Mouse (Mus musculus): ENCODE measurements around the gene Rpl31. TPM values are rescaled to one million over a fixed set of nuclear protein-coding genes. Genes with fewer than 3 reads are reported as not detected.

Rpl31 gene
- polyA plus RNA-seq, 1 experiment from 2014 or later: 421 TPM

GRCm38 (mm10) chr1:39388163-39388562 is 20.5 kb downstream of the Rpl31 start:
- no peak overlapping the region for H3K4me2 ChIP-seq
- no peak overlapping the region for H3K9ac ChIP-seq
- no peaks in the 10 kb centered on the region; the same call in 1 of the 2 replicates for H3K36me3 ChIP-seq
- no peaks in the 10 kb centered on the region for H3K4me1 ChIP-seq
- ATAC-seq (ENCODE audit: insufficient read depth, low FRiP score, low read depth): 0 out of 2 replicates have a peak, but pooled peaks have one; percentile 43
- no peaks in the 10 kb centered on the region for H3K27me3 ChIP-seq (replicated peaks)
- no peak overlapping the region for H3K4me3 ChIP-seq (replicated peaks)
- WGBS: 83% methylated on average over 2 of the region's 2 CpGs
- no peaks in the 10 kb centered on the region for H3K9me3 ChIP-seq
- no peak overlapping the region for H3K27ac ChIP-seq

GRCm38 (mm10) chr1:39389338-39389737 is 21.7 kb downstream of the Rpl31 start:
- WGBS: 77% methylated on average over 11 of the region's 11 CpGs
- Histone ChIP-seq H3K9me3 (no peaks in the 10 kb centered on the region), H3K27ac (no peak overlapping the region), H3K4me3 (replicated peaks) (no peak overlapping the region), H3K4me1 (no peaks in the 10 kb centered on the region), H3K27me3 (replicated peaks) (no peaks in the 10 kb centered on the region), H3K4me2 (no peak overlapping the region), H3K9ac (no peak overlapping the region), H3K36me3 (no peaks in the 10 kb centered on the region; the same call in 1 of the 2 replicates)
- no peak for ATAC-seq (ENCODE audit: insufficient read depth, low FRiP score, low read depth)

DNA sequence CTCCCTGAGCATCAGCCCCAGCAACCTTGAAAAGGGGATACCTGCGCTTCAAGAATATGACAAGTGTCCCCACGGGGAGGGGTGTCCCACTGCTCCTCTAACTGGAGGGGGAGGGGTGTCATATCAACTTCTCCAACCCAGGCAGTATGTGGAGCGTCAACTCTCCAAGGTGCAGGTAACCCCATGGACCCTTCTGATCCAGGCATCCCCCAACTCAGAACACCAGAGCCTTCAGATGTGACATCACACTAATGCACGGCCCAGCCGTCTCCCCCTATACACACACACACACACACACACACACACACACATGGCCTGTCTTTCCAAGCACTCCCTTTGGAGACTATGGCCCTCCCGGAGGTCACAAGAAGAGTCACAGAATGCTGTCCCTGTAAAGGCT is 24.0 kb downstream of the Rpl31 start:
- Histone ChIP-seq H3K4me2 (no peak overlapping the region), H3K27ac (no peak overlapping the region), H3K36me3 (no peaks in the 10 kb centered on the region), H3K4me1 (no peaks in the 10 kb centered on the region), H3K4me3 (replicated peaks) (no peak overlapping the region), H3K9me3 (no peaks in the 10 kb centered on the region), H3K27me3 (replicated peaks) (no peaks in the 10 kb centered on the region), H3K9ac (no peak overlapping the region)
- WGBS: 85% methylated on average over 6 of the region's 6 CpGs
- ATAC-seq (ENCODE audit: insufficient read depth, low FRiP score, low read depth): no peak

DNA sequence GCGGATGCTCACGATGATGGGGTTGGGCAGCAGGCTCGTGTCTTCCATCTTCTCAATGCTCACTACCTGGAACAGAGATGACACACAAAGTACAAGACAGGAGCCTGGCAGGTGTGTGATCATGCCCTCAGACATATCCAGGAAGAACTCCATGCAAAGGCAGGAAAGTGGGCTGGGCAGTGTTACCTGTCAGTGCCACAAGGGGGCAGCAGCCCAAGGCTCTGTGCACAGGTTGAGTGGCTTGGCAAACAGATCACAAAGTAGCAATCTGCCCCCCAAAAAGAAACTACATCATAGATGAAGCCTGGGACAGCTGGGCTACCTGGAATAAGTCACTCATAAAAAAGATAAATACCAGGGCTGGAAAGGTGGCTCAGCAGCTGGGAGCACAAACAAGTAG is 24.5 kb downstream of the Rpl31 start:
- no peak for ATAC-seq (ENCODE audit: insufficient read depth, low FRiP score, low read depth)
- Histone ChIP-seq H3K9ac (no peak overlapping the region), H3K27ac (no peak overlapping the region), H3K4me1 (no peaks in the 10 kb centered on the region), H3K9me3 (no peaks in the 10 kb centered on the region), H3K27me3 (replicated peaks) (no peaks in the 10 kb centered on the region), H3K4me3 (replicated peaks) (no peak overlapping the region), H3K36me3 (no peaks in the 10 kb centered on the region), H3K4me2 (no peak overlapping the region)
- 63% methylated on average over 3 of the region's 3 CpGs for WGBS

- Histone ChIP-seq H3K4me1 (no peaks in the 10 kb centered on the region), H3K4me3 (replicated peaks) (no peak overlapping the region), H3K9ac (no peak overlapping the region), H3K27ac (no peak overlapping the region), H3K27me3 (replicated peaks) (no peaks in the 10 kb centered on the region), H3K4me2 (no peak overlapping the region), H3K36me3 (no peaks in the 10 kb centered on the region), H3K9me3 (no peaks in the 10 kb centered on the region)
- 74% methylated on average over 8 of the region's 8 CpGs for WGBS
- ATAC-seq (ENCODE audit: insufficient read depth, low FRiP score, low read depth): no peak
Observed at GRCm38 (mm10) chr1:39393217-39393867, 25.7 kb downstream of the Rpl31 start.

DNA sequence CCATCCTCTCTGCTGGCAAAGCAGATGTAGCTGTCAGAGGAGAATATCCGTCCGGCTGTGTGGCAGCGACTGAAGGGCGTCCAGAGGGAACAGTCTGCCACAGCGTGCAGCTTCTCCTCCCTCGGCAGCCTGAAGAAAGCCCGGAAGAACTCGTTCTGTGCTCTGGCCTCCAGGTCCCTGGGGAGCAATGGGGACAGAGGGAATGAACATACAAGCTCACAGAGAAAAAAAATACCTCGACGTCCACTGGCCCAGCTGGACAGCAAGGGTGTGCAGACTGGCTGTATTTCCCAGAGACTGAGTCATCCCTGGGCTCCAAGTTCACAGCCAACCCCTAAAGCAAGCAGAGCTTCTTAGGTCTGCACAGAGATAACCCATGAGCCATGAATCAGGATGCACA is 26.5 kb downstream of the Rpl31 start:
- no peak overlapping the region for H3K4me3 ChIP-seq (replicated peaks)
- 79% methylated on average over 10 of the region's 10 CpGs for WGBS
- no peak overlapping the region for H3K9ac ChIP-seq
- H3K9me3 ChIP-seq: no peaks in the 10 kb centered on the region
- no peaks in the 10 kb centered on the region for H3K27me3 ChIP-seq (replicated peaks)
- ATAC-seq (ENCODE audit: insufficient read depth, low FRiP score, low read depth): no peak
- no peaks in the 10 kb centered on the region for H3K4me1 ChIP-seq
- H3K4me2 ChIP-seq: no peak overlapping the region
- no peaks in the 10 kb centered on the region for H3K36me3 ChIP-seq
- no peak overlapping the region for H3K27ac ChIP-seq

DNA sequence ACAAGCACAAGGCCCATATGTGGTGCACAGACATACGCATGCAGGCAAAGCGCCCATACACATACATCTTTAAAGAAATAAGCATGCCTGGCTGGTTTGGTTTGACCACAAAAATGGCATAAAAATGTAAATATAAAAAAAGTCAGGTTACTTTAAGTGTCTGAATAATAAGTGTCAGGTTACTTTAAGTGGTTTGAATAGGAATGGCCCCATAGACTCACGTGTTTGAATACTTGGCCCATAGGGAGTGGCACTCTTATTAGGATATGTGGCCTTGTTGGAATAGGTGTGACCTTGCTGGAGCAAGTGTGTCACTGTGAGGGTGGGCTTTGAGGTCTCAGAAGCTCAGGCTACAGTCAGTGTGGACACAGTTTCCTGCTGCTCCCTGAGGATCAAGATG is 27.0 kb downstream of the Rpl31 start:
- Histone ChIP-seq H3K4me1 (no peaks in the 10 kb centered on the region), H3K9me3 (no peaks in the 10 kb centered on the region), H3K4me2 (no peak overlapping the region), H3K36me3 (no peaks in the 10 kb centered on the region), H3K9ac (no peak overlapping the region), H3K27me3 (replicated peaks) (no peaks in the 10 kb centered on the region), H3K27ac (no peak overlapping the region), H3K4me3 (replicated peaks) (no peak overlapping the region)
- ATAC-seq (ENCODE audit: insufficient read depth, low FRiP score, low read depth): no peak
- 82% methylated on average over 3 of the region's 3 CpGs for WGBS

- 67% methylated on average over 4 of the region's 4 CpGs for WGBS
- no peaks in the 10 kb centered on the region for H3K36me3 ChIP-seq
- no peaks in the 10 kb centered on the region for H3K4me1 ChIP-seq
Observed at GRCm38 (mm10) chr1:39396347-39396746, 28.7 kb downstream of the Rpl31 start.

GRCm38 (mm10) chr1:39398284-39398683 is 30.6 kb downstream of the Rpl31 start:
- H3K4me1 ChIP-seq: no peaks in the 10 kb centered on the region
- no peaks in the 10 kb centered on the region for H3K27me3 ChIP-seq (replicated peaks)
- H3K9ac ChIP-seq: no peak overlapping the region
- ATAC-seq (ENCODE audit: insufficient read depth, low FRiP score, low read depth): 0 out of 2 replicates have a peak, but pooled peaks have one; percentile 25
- WGBS: 79% methylated on average over 6 of the region's 6 CpGs
- H3K36me3 ChIP-seq: no peaks in the 10 kb centered on the region
- H3K9me3 ChIP-seq: no peaks in the 10 kb centered on the region
- no peak overlapping the region for H3K4me2 ChIP-seq
- no peak overlapping the region for H3K4me3 ChIP-seq (replicated peaks)
- H3K27ac ChIP-seq: no peak overlapping the region

More at GRCm38 (mm10) chr1:39396347-39396746, 28.7 kb downstream of the Rpl31 start:
- Histone ChIP-seq H3K27ac (peak overlapping the region; percentile 8; the same call in 1 of the 2 replicates), H3K27me3 (replicated peaks) (no peaks in the 10 kb centered on the region), H3K9ac (no peak overlapping the region), H3K4me2 (no peak overlapping the region), H3K4me3 (replicated peaks) (no peak overlapping the region), H3K9me3 (no peaks in the 10 kb centered on the region)
- ATAC-seq (ENCODE audit: insufficient read depth, low FRiP score, low read depth): no peak

GRCm38 (mm10) chr1:39399228-39399627 is 31.6 kb downstream of the Rpl31 start:
- Histone ChIP-seq H3K27ac (no peak overlapping the region), H3K9me3 (no peaks in the 10 kb centered on the region), H3K4me1 (no peaks in the 10 kb centered on the region), H3K4me3 (replicated peaks) (no peak overlapping the region), H3K4me2 (no peak overlapping the region), H3K9ac (no peak overlapping the region), H3K27me3 (replicated peaks) (no peaks in the 10 kb centered on the region), H3K36me3 (no peaks in the 10 kb centered on the region)
- ATAC-seq (ENCODE audit: insufficient read depth, low FRiP score, low read depth): no peak
- WGBS: 67% methylated on average over 4 of the region's 4 CpGs

GRCm38 (mm10) chr1:39400173-39400572 is 32.5 kb downstream of the Rpl31 start:
- H3K4me3 ChIP-seq (replicated peaks): no peak overlapping the region
- no peaks in the 10 kb centered on the region for H3K4me1 ChIP-seq
- H3K4me2 ChIP-seq: no peak overlapping the region
- no peak overlapping the region for H3K9ac ChIP-seq
- WGBS: 89% methylated on average over 3 of the region's 3 CpGs
- no peaks in the 10 kb centered on the region for H3K9me3 ChIP-seq
- no peaks in the 10 kb centered on the region for H3K36me3 ChIP-seq
- no peak for ATAC-seq (ENCODE audit: insufficient read depth, low FRiP score, low read depth)
- no peak overlapping the region for H3K27ac ChIP-seq
- H3K27me3 ChIP-seq (replicated peaks): no peaks in the 10 kb centered on the region

DNA sequence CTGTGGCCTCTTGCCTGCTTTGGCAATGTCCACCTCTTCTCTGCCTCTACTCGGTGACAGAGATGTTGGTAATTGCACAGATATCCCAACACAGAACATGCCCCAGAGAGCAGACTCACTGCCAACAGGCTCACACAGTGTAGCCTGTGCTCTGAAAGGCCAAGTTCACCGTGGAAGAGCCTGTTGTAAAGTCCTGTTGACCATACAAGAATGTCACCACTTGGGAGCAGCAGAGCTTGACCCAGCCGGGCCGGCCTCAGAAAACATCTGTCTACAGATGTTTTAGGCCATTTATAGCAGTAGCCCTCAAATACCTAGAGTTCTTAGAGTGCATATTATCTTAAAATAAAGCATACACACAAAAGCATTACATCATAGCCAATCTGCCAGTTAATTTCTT is 39.5 kb downstream of the Rpl31 start:
- no peak overlapping the region for H3K4me3 ChIP-seq (replicated peaks)
- H3K9ac ChIP-seq: no peak overlapping the region
- H3K36me3 ChIP-seq: no peaks in the 10 kb centered on the region
- H3K4me1 ChIP-seq: peaks cover 9% of the 10 kb centered on the region
- ATAC-seq (ENCODE audit: insufficient read depth, low FRiP score, low read depth): no peak
- no peak overlapping the region for H3K27ac ChIP-seq
- H3K4me2 ChIP-seq: no peak overlapping the region
- H3K9me3 ChIP-seq: no peaks in the 10 kb centered on the region
- no peaks in the 10 kb centered on the region for H3K27me3 ChIP-seq (replicated peaks)
- WGBS: 72% methylated on average over 4 of the region's 4 CpGs

DNA sequence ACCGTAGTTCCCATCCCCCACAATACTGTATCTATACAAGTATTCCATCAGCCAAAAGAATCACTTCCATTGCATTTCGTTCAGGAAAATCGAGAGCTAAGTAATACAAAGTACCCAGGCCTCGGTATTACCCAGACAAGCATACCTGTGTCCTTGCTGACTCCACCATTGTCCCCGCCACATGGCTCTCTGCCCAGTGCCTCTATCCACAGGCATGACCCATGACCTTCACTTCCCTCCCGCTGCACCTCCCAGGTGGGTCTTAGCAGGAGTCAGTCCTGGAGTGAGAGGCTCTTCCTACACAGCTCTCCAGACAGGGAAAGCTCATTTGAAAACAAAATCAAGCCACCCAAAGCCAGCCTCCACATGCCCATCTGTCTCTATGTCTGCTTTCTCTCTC is 40.5 kb downstream of the Rpl31 start:
- no peak overlapping the region for H3K9ac ChIP-seq
- no peaks in the 10 kb centered on the region for H3K36me3 ChIP-seq
- 86% methylated on average over 6 of the region's 6 CpGs for WGBS
- H3K27me3 ChIP-seq (replicated peaks): no peaks in the 10 kb centered on the region
- no peaks in the 10 kb centered on the region for H3K9me3 ChIP-seq
- H3K4me1 ChIP-seq: peaks cover 9% of the 10 kb centered on the region
- no peak overlapping the region for H3K27ac ChIP-seq
- H3K4me3 ChIP-seq (replicated peaks): no peak overlapping the region
- no peak overlapping the region for H3K4me2 ChIP-seq
- ATAC-seq (ENCODE audit: insufficient read depth, low FRiP score, low read depth): no peak
